Comparison of ENCODE assay signal across 24 mouse cellular contexts in genomic region chr12:54467635-54468034, GRCm38 (mm10).
A peak's percentile ranks its signal among the peaks of the same experiment; 100 is the strongest.
DNase-seq lines count a peak whose midpoint lies in the region; ATAC-seq and TF ChIP-seq lines count a peak whose summit lies in the region.
"Had no signal": no experiment of that assay in that cellular context is flagged by ENCODE, and none has a peak within 500 bp of the region (broad histone marks: within the 10 kb centered on the region; RNA-seq: fewer than 3 reads in every experiment).

No protein-coding gene starts in this region.

- H3K4me2 ChIP-seq in stomach, postnatal 0 days (replicated peaks; ENCODE audit: low read depth): no peak overlapping the region
- H3K4me2 ChIP-seq: embryonic facial prominence, embryonic 12.5 days; forebrain, embryonic 13.5 days; forebrain, embryonic 15.5 days had no signal

- 77% methylated on average over 2 of the region's 2 CpGs for WGBS in stomach, postnatal 0 days

- no peaks in the 10 kb centered on the region for H3K27me3 ChIP-seq in stomach, postnatal 0 days (ENCODE audit: control insufficient read depth, insufficient read depth, low read length)
- H3K27me3 ChIP-seq: CH12.LX; embryonic facial prominence, embryonic 12.5 days; forebrain, embryonic 13.5 days; forebrain, embryonic 15.5 days; Patski had no signal

- no peak for TF ChIP-seq EP300 in stomach, postnatal 0 days (optimal IDR thresholded peaks at IDR 0.05)

- peak; percentile 47 for DNase-seq in 416B (ENCODE audit: low read depth)
- no peak for DNase-seq in stomach, postnatal 0 days (ENCODE audit: low spot score)
- DNase-seq in right cerebral cortex, postnatal 25 days: no peak
- DNase-seq in right cerebral cortex, postnatal 36 days (ENCODE audit: low spot score in 2 of 2): no peak
- DNase-seq: adrenal gland, adult 8-10 months; adrenal gland, postnatal 14 days; adrenal gland, postnatal 36 days; B cell, adult 2 months; cerebellum, adult 11-12 months; cerebellum, adult 2 months; cerebellum, adult 9-11 months; cerebellum, postnatal 14 days; cerebellum, postnatal 36 days; forebrain, postnatal 0 days had no signal

- no peaks in the 10 kb centered on the region; the same call in 1 of the 2 replicates for H3K4me1 ChIP-seq in stomach, postnatal 0 days (replicated peaks; ENCODE audit: control insufficient read depth, insufficient read depth)
- H3K4me1 ChIP-seq: embryonic facial prominence, embryonic 10.5 days; embryonic facial prominence, embryonic 12.5 days; forebrain, embryonic 13.5 days; forebrain, embryonic 15.5 days had no signal

- TF ChIP-seq CTCF in stomach, postnatal 0 days (IDR thresholded peaks at IDR 0.05; ENCODE audit: low read depth): no peak

- H3K4me3 ChIP-seq in stomach, postnatal 0 days (ENCODE audit: low read depth, low read length): no peak overlapping the region
- H3K4me3 ChIP-seq: embryonic facial prominence, embryonic 10.5 days; embryonic facial prominence, embryonic 12.5 days; forebrain, embryonic 13.5 days; forebrain, embryonic 15.5 days had no signal

- H3K9me3 ChIP-seq in stomach, postnatal 0 days (ENCODE audit: control insufficient read depth, low read length): no peaks in the 10 kb centered on the region
- H3K9me3 ChIP-seq: embryonic facial prominence, embryonic 10.5 days; embryonic facial prominence, embryonic 12.5 days; forebrain, embryonic 13.5 days; forebrain, embryonic 15.5 days had no signal

- no peak overlapping the region for H3K9ac ChIP-seq in stomach, postnatal 0 days (ENCODE audit: low read length)
- H3K9ac ChIP-seq: embryonic facial prominence, embryonic 12.5 days; forebrain, embryonic 13.5 days; forebrain, embryonic 15.5 days; forebrain, postnatal 0 days had no signal

- no peaks in the 10 kb centered on the region for H3K36me3 ChIP-seq in stomach, postnatal 0 days (ENCODE audit: control insufficient read depth, insufficient read depth, low read length)
- H3K36me3 ChIP-seq: embryonic facial prominence, embryonic 10.5 days; embryonic facial prominence, embryonic 12.5 days; forebrain, embryonic 15.5 days; G1E had no signal

- H3K27ac ChIP-seq in stomach, postnatal 0 days (replicated peaks): no peak overlapping the region
- H3K27ac ChIP-seq: embryonic facial prominence, embryonic 10.5 days; embryonic facial prominence, embryonic 12.5 days; forebrain, embryonic 13.5 days; forebrain, embryonic 15.5 days had no signal

- ATAC-seq in common myeloid progenitor, adult 5-6 weeks (replicated peaks; ENCODE audit: low read depth, poor library complexity, severe bottlenecking): peak; percentile 42; the same call in 1 of the 2 replicates
- ATAC-seq in stomach, postnatal 0 days (ENCODE audit: low FRiP score, low TSS enrichment): peak; percentile 69
- ATAC-seq: activated CD4-positive, CD25-positive, alpha-beta regulatory T cell, adult 4 months; CD4-positive, CD25-positive, alpha-beta regulatory T cell, adult 4 months; forebrain, embryonic 13.5 days; forebrain, embryonic 15.5 days; forebrain, postnatal 0 days; Patski had no signal
